In the genomic region with DNA sequence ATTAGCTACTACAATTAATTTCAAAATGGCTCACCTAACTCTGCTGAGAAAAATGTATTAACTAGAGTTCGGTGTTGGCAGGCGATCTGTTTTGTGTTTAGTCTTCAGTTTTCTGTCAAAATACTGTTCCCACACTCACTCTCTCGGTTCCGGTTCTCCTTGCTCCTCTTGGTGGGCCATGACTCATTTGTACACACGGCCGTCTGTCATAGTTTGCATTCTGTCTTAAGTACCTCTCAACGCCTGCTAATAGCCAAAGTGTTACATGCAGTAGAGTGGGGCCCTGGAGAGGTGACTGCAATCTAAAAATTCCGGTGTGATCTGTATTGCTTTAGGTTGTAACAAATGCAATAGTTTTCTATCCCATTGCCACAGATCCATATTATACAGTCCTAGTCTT, we compare ENCODE assay signal across 35 mouse cellular contexts. TPM values are rescaled to one million over a fixed set of nuclear protein-coding genes. Genes with fewer than 3 reads are reported as not detected.
DNase-seq lines count a peak whose midpoint lies in the region; ATAC-seq and TF ChIP-seq lines count a peak whose summit lies in the region.
"Had no signal": no experiment of that assay in that cellular context is flagged by ENCODE, and none has a peak within 500 bp of the region (broad histone marks: within the 10 kb centered on the region; RNA-seq: fewer than 3 reads in every experiment).

No protein-coding gene starts in this region.

- no peaks in the 10 kb centered on the region for H3K36me3 ChIP-seq in heart, embryonic 11.5 days (ENCODE audit: control insufficient read depth, insufficient read depth, low read length)
- H3K36me3 ChIP-seq in heart, postnatal 0 days (replicated peaks; ENCODE audit: control insufficient read depth, insufficient read depth, low read length), result no peaks in the 10 kb centered on the region
- H3K36me3 ChIP-seq in heart, adult 2 months (ENCODE audit: control insufficient read depth, insufficient read depth, low read length), result no peaks in the 10 kb centered on the region
- H3K36me3 ChIP-seq in forebrain, embryonic 10.5 days (replicated peaks), result no peaks in the 10 kb centered on the region
- no peaks in the 10 kb centered on the region for H3K36me3 ChIP-seq in hindbrain, embryonic 16.5 days (ENCODE audit: control insufficient read depth, insufficient read depth, low read length)
- H3K36me3 ChIP-seq: embryonic facial prominence, embryonic 12.5 days; G1E; hindbrain, embryonic 13.5 days; limb, embryonic 10.5 days; midbrain, embryonic 12.5 days had no signal

- no peak overlapping the region for H3K4me3 ChIP-seq in heart, embryonic 11.5 days (ENCODE audit: low read depth, low read length)
- H3K4me3 ChIP-seq in heart, postnatal 0 days (ENCODE audit: low read depth, low read length), result no peak overlapping the region
- no peak overlapping the region for H3K4me3 ChIP-seq in heart, adult 2 months
- H3K4me3 ChIP-seq in lung, adult 2 months (replicated peaks; ENCODE audit: extremely low read depth, low read depth, low read length), result no peak overlapping the region
- no peak overlapping the region for H3K4me3 ChIP-seq in forebrain, embryonic 10.5 days
- H3K4me3 ChIP-seq in hindbrain, embryonic 16.5 days (ENCODE audit: low read length), result no peak overlapping the region
- H3K4me3 ChIP-seq: embryonic facial prominence, embryonic 12.5 days; forebrain, embryonic 13.5 days; hindbrain, embryonic 13.5 days; left cerebral cortex, adult 2 months; limb, embryonic 10.5 days; midbrain, embryonic 12.5 days had no signal

- no peak overlapping the region for H3K27ac ChIP-seq in heart, embryonic 11.5 days (ENCODE audit: low read depth, low read length)
- H3K27ac ChIP-seq in heart, postnatal 0 days (ENCODE audit: low read depth), result no peak overlapping the region
- H3K27ac ChIP-seq in heart, adult 2 months, result no peak overlapping the region
- no peak overlapping the region for H3K27ac ChIP-seq in forebrain, embryonic 10.5 days
- H3K27ac ChIP-seq in hindbrain, embryonic 16.5 days (ENCODE audit: low read depth, low read length), result no peak overlapping the region
- H3K27ac ChIP-seq: embryonic facial prominence, embryonic 12.5 days; forebrain, embryonic 13.5 days; hindbrain, embryonic 13.5 days; left cerebral cortex, adult 2 months; limb, embryonic 10.5 days; midbrain, embryonic 12.5 days had no signal

- intact Hi-C loops in heart, postnatal 25 days (cut with DNase I), result no loop called here
- intact Hi-C loops in heart, adult 2 months (cut with DNase I), result no loop called here

- peak overlapping the region; percentile 27; the same call in 1 of the 2 replicates for H3K4me2 ChIP-seq in heart, embryonic 11.5 days
- H3K4me2 ChIP-seq in heart, postnatal 0 days (ENCODE audit: low read depth, low read length), result no peak overlapping the region
- no peak overlapping the region for H3K4me2 ChIP-seq in hindbrain, embryonic 16.5 days (ENCODE audit: low read length)
- H3K4me2 ChIP-seq: embryonic facial prominence, embryonic 12.5 days; forebrain, embryonic 13.5 days; hindbrain, embryonic 13.5 days; midbrain, embryonic 12.5 days had no signal

- H3K79me2 ChIP-seq in heart, adult 2 months (replicated peaks; ENCODE audit: control insufficient read depth, insufficient read depth, low read length), result no peaks in the 10 kb centered on the region

- H3K9me3 ChIP-seq in heart, embryonic 11.5 days (replicated peaks; ENCODE audit: control insufficient read depth, low read length), result no peaks in the 10 kb centered on the region
- H3K9me3 ChIP-seq in heart, postnatal 0 days (replicated peaks; ENCODE audit: control insufficient read depth, low read length), result no peaks in the 10 kb centered on the region
- no peaks in the 10 kb centered on the region for H3K9me3 ChIP-seq in forebrain, embryonic 10.5 days
- H3K9me3 ChIP-seq in hindbrain, embryonic 16.5 days (ENCODE audit: control insufficient read depth, low read length), result no peaks in the 10 kb centered on the region
- H3K9me3 ChIP-seq: embryonic facial prominence, embryonic 12.5 days; forebrain, embryonic 13.5 days; G1E; hindbrain, embryonic 13.5 days; limb, embryonic 10.5 days; midbrain, embryonic 12.5 days had no signal

- no peaks in the 10 kb centered on the region for H3K27me3 ChIP-seq in heart, embryonic 11.5 days (ENCODE audit: control insufficient read depth, insufficient read depth, low read length)
- H3K27me3 ChIP-seq in heart, postnatal 0 days (ENCODE audit: control insufficient read depth, insufficient read depth, low read length), result no peaks in the 10 kb centered on the region
- no peaks in the 10 kb centered on the region for H3K27me3 ChIP-seq in heart, adult 2 months (ENCODE audit: control insufficient read depth, insufficient read depth, low read length)
- H3K27me3 ChIP-seq in forebrain, embryonic 10.5 days (ENCODE audit: poor library complexity, severe bottlenecking), result no peaks in the 10 kb centered on the region
- H3K27me3 ChIP-seq in hindbrain, embryonic 16.5 days (replicated peaks; ENCODE audit: control insufficient read depth, insufficient read depth, low read length), result no peaks in the 10 kb centered on the region
- H3K27me3 ChIP-seq: embryonic facial prominence, embryonic 12.5 days; forebrain, embryonic 13.5 days; hindbrain, embryonic 13.5 days; midbrain, embryonic 12.5 days had no signal

- no peak for DNase-seq in heart, postnatal 25 days (ENCODE audit: low spot score)
- DNase-seq in heart, postnatal 0 days (ENCODE audit: low spot score), result peak; percentile 74
- no peak for DNase-seq in heart, adult 2 months
- peak; percentile 14 for DNase-seq in lung, adult 2 months
- peak; percentile 64 for DNase-seq in lung, postnatal 25 days (ENCODE audit: low spot score)
- no peak for DNase-seq in forebrain, embryonic 10.5 days (ENCODE audit: extremely low spot score, low spot score)
- DNase-seq: adrenal gland, adult 2 months; cerebellum, adult 11-12 months; cerebellum, postnatal 25 days; kidney, adult 18-20 months; kidney, postnatal 4 days; liver; thymus, adult 2 months; thymus, postnatal 4 days had no signal

- H3K9ac ChIP-seq in heart, embryonic 11.5 days (ENCODE audit: low read depth, low read length), result no peak overlapping the region
- no peak overlapping the region for H3K9ac ChIP-seq in heart, postnatal 0 days (replicated peaks; ENCODE audit: low read depth, low read length)
- no peak overlapping the region for H3K9ac ChIP-seq in heart, adult 2 months (ENCODE audit: low read depth, low read length)
- H3K9ac ChIP-seq in hindbrain, embryonic 16.5 days (ENCODE audit: low read depth, low read length), result no peak overlapping the region
- H3K9ac ChIP-seq: embryonic facial prominence, embryonic 12.5 days; forebrain, embryonic 13.5 days; hindbrain, embryonic 13.5 days; midbrain, embryonic 12.5 days had no signal

- H3K4me1 ChIP-seq in heart, embryonic 11.5 days (ENCODE audit: control insufficient read depth, insufficient read depth, low read length), result peaks cover 10% of the 10 kb centered on the region; the same call in 1 of the 2 replicates
- H3K4me1 ChIP-seq in heart, postnatal 0 days (ENCODE audit: control insufficient read depth, insufficient read depth), result peaks cover 12% of the 10 kb centered on the region
- no peaks in the 10 kb centered on the region for H3K4me1 ChIP-seq in heart, adult 2 months (ENCODE audit: control insufficient read depth, insufficient read depth, low read length)
- H3K4me1 ChIP-seq in lung, adult 2 months (ENCODE audit: control insufficient read depth, insufficient read depth, low read length), result no peaks in the 10 kb centered on the region; the same call in 1 of the 2 replicates
- H3K4me1 ChIP-seq in forebrain, embryonic 10.5 days, result no peaks in the 10 kb centered on the region
- no peaks in the 10 kb centered on the region for H3K4me1 ChIP-seq in hindbrain, embryonic 16.5 days (ENCODE audit: control insufficient read depth, insufficient read depth, low read depth, low read length)
- H3K4me1 ChIP-seq: embryonic facial prominence, embryonic 12.5 days; forebrain, embryonic 13.5 days; hindbrain, embryonic 13.5 days; limb, embryonic 10.5 days; midbrain, embryonic 12.5 days had no signal

- 45% methylated on average over 8 of the region's 8 CpGs for WGBS in heart, embryonic 11.5 days (ENCODE audit: insufficient replicate concordance)
- 30% methylated on average over 8 of the region's 8 CpGs for WGBS in heart, postnatal 0 days
- 56% methylated on average over 8 of the region's 8 CpGs for WGBS in heart, adult 2 months
- WGBS in lung, adult 2 months, result 55% methylated on average over 8 of the region's 8 CpGs
- 91% methylated on average over 8 of the region's 8 CpGs for WGBS in forebrain, embryonic 10.5 days
- WGBS in hindbrain, embryonic 16.5 days, result 87% methylated on average over 8 of the region's 8 CpGs

- no peak for TF ChIP-seq CTCF in heart, postnatal 0 days (IDR thresholded peaks at IDR 0.05; ENCODE audit: low read depth)
- no peak for TF ChIP-seq CTCF in heart, adult 2 months (IDR thresholded peaks at IDR 0.05)
- TF ChIP-seq CTCF in lung, adult 2 months (IDR thresholded peaks at IDR 0.05; ENCODE audit: insufficient read depth, low read length), result no peak

- TF ChIP-seq EP300 in heart, postnatal 0 days (IDR thresholded peaks at IDR 0.05; ENCODE audit: low read depth), result no peak
- TF ChIP-seq EP300 in heart, adult 2 months (IDR thresholded peaks at IDR 0.05; ENCODE audit: insufficient read depth, low read depth, low read length), result no peak

- TF ChIP-seq POLR2A in heart, adult 2 months (IDR thresholded peaks at IDR 0.05; ENCODE audit: insufficient read depth, low read depth, low read length), result no peak
- TF ChIP-seq POLR2A in lung, adult 2 months (IDR thresholded peaks at IDR 0.05; ENCODE audit: borderline replicate concordance, extremely low read depth, low read depth, low read length), result no peak

- no peak for ATAC-seq in heart, embryonic 11.5 days (replicated peaks; ENCODE audit: insufficient number of reproducible peaks, low FRiP score, low TSS enrichment)
- ATAC-seq in heart, postnatal 0 days (ENCODE audit: insufficient read depth, low read depth), result peak; percentile 95
- no peak for ATAC-seq in hindbrain, embryonic 16.5 days
- ATAC-seq: forebrain, embryonic 13.5 days; inflammation-experienced regulatory T-cells, adult 6 months; Patski had no signal

RNA-seq across cellular contexts. Expression of a gene that starts 12.3 kb away (rescaled TPM):
- polyA plus RNA-seq in heart, embryonic 11.5 days (2014; fragmentation: Nextera tagmentation; extraction: Ambion mirVana), result 5.9 and 6.1 TPM in 2 replicates
- total RNA-seq in heart, postnatal 25 days (2021), result 1 to 10 TPM; 2.5 to 3.1 TPM
- total RNA-seq in heart, postnatal 0 days (2014; rRNA removed; ENCODE audit: low replicate concordance), result 4.4 and 4.8 TPM in 2 replicates
- polyA plus RNA-seq in heart, postnatal 0 days (2015; fragmentation: Nextera tagmentation; extraction: Ambion mirVana), result 4.5 and 6.0 TPM in 2 replicates
- total RNA-seq in heart, adult 2 months (2021), result 1 to 10 TPM; 2.2 to 2.9 TPM
- 4.6 and 5.4 TPM in 2 replicates for polyA plus RNA-seq in heart, adult 2 months (2012; rRNA removed)
- polyA plus RNA-seq in lung, adult 2 months (2012; rRNA removed), result 8.5 and 10.0 TPM in 2 replicates
- polyA plus RNA-seq in forebrain, embryonic 10.5 days (2016; fragmentation: Nextera tagmentation; extraction: Ambion mirVana), result 17.6 and 18.5 TPM in 2 replicates
- polyA plus RNA-seq in hindbrain, embryonic 16.5 days (2015; fragmentation: Nextera tagmentation; extraction: Ambion mirVana), result 11.3 and 12.2 TPM in 2 replicates

RNA-seq across cellular contexts. Expression of a gene that starts 12.6 kb away (rescaled TPM):
- polyA plus RNA-seq in heart, embryonic 11.5 days (2014; fragmentation: Nextera tagmentation; extraction: Ambion mirVana), result 0.34 TPM in 1 of 2 replicates, not detected in the other
- not detected for total RNA-seq in heart, postnatal 25 days (2021)
- 0.19 TPM in 1 of 2 replicates, not detected in the other for total RNA-seq in heart, postnatal 0 days (2014; rRNA removed; ENCODE audit: low replicate concordance)
- polyA plus RNA-seq in heart, postnatal 0 days (2015; fragmentation: Nextera tagmentation; extraction: Ambion mirVana), result not detected in 2 replicates
- not detected for total RNA-seq in heart, adult 2 months (2021)
- 0.04 TPM in 1 of 2 replicates, not detected in the other for polyA plus RNA-seq in heart, adult 2 months (2012; rRNA removed)
- polyA plus RNA-seq in lung, adult 2 months (2012; rRNA removed), result 0.85 TPM in 1 of 2 replicates, not detected in the other
- polyA plus RNA-seq in forebrain, embryonic 10.5 days (2016; fragmentation: Nextera tagmentation; extraction: Ambion mirVana), result 0.06 and 0.14 TPM in 2 replicates
- 2.3 and 4.5 TPM in 2 replicates for polyA plus RNA-seq in hindbrain, embryonic 16.5 days (2015; fragmentation: Nextera tagmentation; extraction: Ambion mirVana)
- total RNA-seq: adrenal gland, adult 2 months; adrenal gland, postnatal 4 days; G1E; gastrocnemius, adult 8-10 months; neutrophil, adult 5-6 weeks had no signal
- polyA plus RNA-seq: adrenal gland, adult 2 months; G1E; inflammation-experienced regulatory T-cells, adult 6 months; limb, embryonic 10.5 days; liver, embryonic 16.5 days; Patski; small intestine, adult 2 months had no signal

RNA-seq across cellular contexts. Expression of a gene that starts 34.7 kb away (rescaled TPM):
- 0.21 TPM in 1 of 2 replicates, not detected in the other for polyA plus RNA-seq in heart, embryonic 11.5 days (2014; fragmentation: Nextera tagmentation; extraction: Ambion mirVana)
- total RNA-seq in heart, postnatal 25 days (2021), result not detected
- not detected in 2 replicates for total RNA-seq in heart, postnatal 0 days (2014; rRNA removed; ENCODE audit: low replicate concordance)
- polyA plus RNA-seq in heart, postnatal 0 days (2015; fragmentation: Nextera tagmentation; extraction: Ambion mirVana), result 0.22 and 0.25 TPM in 2 replicates
- total RNA-seq in heart, adult 2 months (2021), result not detected
- not detected in 2 replicates for polyA plus RNA-seq in heart, adult 2 months (2012; rRNA removed)
- 0.24 TPM in 1 of 2 replicates, not detected in the other for polyA plus RNA-seq in lung, adult 2 months (2012; rRNA removed)
- not detected in 2 replicates for polyA plus RNA-seq in forebrain, embryonic 10.5 days (2016; fragmentation: Nextera tagmentation; extraction: Ambion mirVana)
- polyA plus RNA-seq in hindbrain, embryonic 16.5 days (2015; fragmentation: Nextera tagmentation; extraction: Ambion mirVana), result 0.47 and 1.4 TPM in 2 replicates
- total RNA-seq: adrenal gland, adult 2 months; G1E; gastrocnemius, adult 8-10 months; neutrophil, adult 5-6 weeks had no signal
- polyA plus RNA-seq: adrenal gland, adult 2 months; embryonic facial prominence, embryonic 12.5 days; forebrain, embryonic 13.5 days; G1E; hindbrain, embryonic 13.5 days; inflammation-experienced regulatory T-cells, adult 6 months; limb, embryonic 10.5 days; midbrain, embryonic 12.5 days; Patski had no signal

RNA-seq across cellular contexts. Expression of a gene that starts 47.3 kb away (rescaled TPM):
- polyA plus RNA-seq in heart, embryonic 11.5 days (2014; fragmentation: Nextera tagmentation; extraction: Ambion mirVana), result 6.7 and 9.4 TPM in 2 replicates
- not detected for total RNA-seq in heart, postnatal 25 days (2021)
- total RNA-seq in heart, postnatal 0 days (2014; rRNA removed; ENCODE audit: low replicate concordance), result 0.46 and 2.6 TPM in 2 replicates
- 0.26 and 0.36 TPM in 2 replicates for polyA plus RNA-seq in heart, postnatal 0 days (2015; fragmentation: Nextera tagmentation; extraction: Ambion mirVana)
- not detected for total RNA-seq in heart, adult 2 months (2021)
- polyA plus RNA-seq in heart, adult 2 months (2012; rRNA removed), result 0.10 TPM in 1 of 2 replicates, not detected in the other
- polyA plus RNA-seq in lung, adult 2 months (2012; rRNA removed), result 0.11 and 0.60 TPM in 2 replicates
- 4.5 and 5.1 TPM in 2 replicates for polyA plus RNA-seq in forebrain, embryonic 10.5 days (2016; fragmentation: Nextera tagmentation; extraction: Ambion mirVana)
- 0.10 and 0.45 TPM in 2 replicates for polyA plus RNA-seq in hindbrain, embryonic 16.5 days (2015; fragmentation: Nextera tagmentation; extraction: Ambion mirVana)
- total RNA-seq: gastrocnemius, adult 8-10 months; left cerebral cortex, adult 2 months; neutrophil, adult 5-6 weeks had no signal
- polyA plus RNA-seq: adrenal gland, adult 2 months; inflammation-experienced regulatory T-cells, adult 6 months; Patski had no signal

RNA-seq across cellular contexts. Expression of a gene that starts 51.4 kb away (rescaled TPM):
- not detected in 2 replicates for polyA plus RNA-seq in heart, embryonic 11.5 days (2014; fragmentation: Nextera tagmentation; extraction: Ambion mirVana)
- total RNA-seq in heart, postnatal 25 days (2021), result not detected
- total RNA-seq in heart, postnatal 0 days (2014; rRNA removed; ENCODE audit: low replicate concordance), result not detected in 2 replicates
- not detected in 2 replicates for polyA plus RNA-seq in heart, postnatal 0 days (2015; fragmentation: Nextera tagmentation; extraction: Ambion mirVana)
- total RNA-seq in heart, adult 2 months (2021), result not detected
- not detected in 2 replicates for polyA plus RNA-seq in heart, adult 2 months (2012; rRNA removed)
- polyA plus RNA-seq in lung, adult 2 months (2012; rRNA removed), result not detected in 2 replicates
- polyA plus RNA-seq in forebrain, embryonic 10.5 days (2016; fragmentation: Nextera tagmentation; extraction: Ambion mirVana), result not detected in 2 replicates
- not detected in 2 replicates for polyA plus RNA-seq in hindbrain, embryonic 16.5 days (2015; fragmentation: Nextera tagmentation; extraction: Ambion mirVana)
- total RNA-seq: adrenal gland, adult 2 months; adrenal gland, postnatal 4 days; gastrocnemius, adult 8-10 months; layer of hippocampus, postnatal 10 days; left cerebral cortex, adult 2 months; megakaryocyte progenitor cell, adult 5-6 weeks; neutrophil, adult 5-6 weeks had no signal
- polyA plus RNA-seq: adrenal gland, adult 2 months; embryonic facial prominence, embryonic 12.5 days; forebrain, embryonic 13.5 days; G1E; gonadal fat pad, adult 2 months; hindbrain, embryonic 13.5 days; inflammation-experienced regulatory T-cells, adult 6 months; kidney, embryonic 16.5 days; limb, embryonic 10.5 days; liver, embryonic 16.5 days; midbrain, embryonic 12.5 days; Patski; small intestine, adult 2 months; stomach, embryonic 16.5 days; thymus, adult 2 months had no signal

Comparison
In these comparisons a context has a peak if more than half of its experiments do, and no peak if none do; other contexts are left out.
1. DNase-seq: peak in heart, postnatal 0 days (single experiment), lung, adult 2 months (single experiment) and lung, postnatal 25 days (single experiment); none in heart, postnatal 25 days (single experiment), heart, adult 2 months (0 of 2) and forebrain, embryonic 10.5 days (single experiment).